Mouse (Mus musculus): Measurements from ENCODE around the gene Tm4sf19. TPM values are rescaled to one million over a fixed set of nuclear protein-coding genes. Genes with fewer than 3 reads are reported as not detected.
A peak's percentile ranks its signal among the peaks of the same experiment; 100 is the strongest.
"Not testable (repeated sequence)": the region's sequence is repeated elsewhere in the genome, so short reads cannot be mapped to it uniquely, and the experiment has no call there.

Tm4sf19 gene
- polyA plus RNA-seq, 1 experiment, result 0.83 TPM

DNA sequence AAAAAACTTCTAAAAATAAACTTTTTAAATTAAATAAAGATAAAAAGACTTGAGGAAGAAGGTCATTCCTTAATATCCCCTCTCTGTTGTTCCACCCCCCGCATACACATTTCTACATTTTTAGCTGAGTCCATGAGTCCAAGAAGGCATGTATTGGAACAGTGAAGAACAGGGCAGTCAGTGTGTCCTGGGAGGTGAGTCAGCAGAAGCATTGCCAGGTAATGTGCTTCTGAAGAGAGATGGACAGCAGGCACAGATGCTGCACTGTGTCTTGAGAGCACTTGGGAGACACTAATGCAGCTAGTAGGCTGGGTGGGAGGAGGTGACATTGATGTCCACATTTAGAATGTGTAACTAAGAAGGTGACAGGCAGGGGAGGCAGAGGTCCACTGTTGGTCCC, 37.0 kb downstream of the Tm4sf19 start:
- Histone ChIP-seq H3K27me3 (replicated peaks) (no peaks in the 10 kb centered on the region), H3K9me3 (no peaks in the 10 kb centered on the region), H3K4me3 (replicated peaks) (peak overlapping the region; percentile 77), H3K36me3 (replicated peaks; ENCODE audit: low read length) (peaks cover 65% of the 10 kb centered on the region), H3K4me1 (peaks cover 85% of the 10 kb centered on the region)
- no peak for TF ChIP-seq GATA1 (IDR thresholded peaks at IDR 0.05; ENCODE audit: borderline replicate concordance, low read length)
- no peak for TF ChIP-seq FLI1 (IDR thresholded peaks at IDR 0.05; ENCODE audit: low read length)

DNA sequence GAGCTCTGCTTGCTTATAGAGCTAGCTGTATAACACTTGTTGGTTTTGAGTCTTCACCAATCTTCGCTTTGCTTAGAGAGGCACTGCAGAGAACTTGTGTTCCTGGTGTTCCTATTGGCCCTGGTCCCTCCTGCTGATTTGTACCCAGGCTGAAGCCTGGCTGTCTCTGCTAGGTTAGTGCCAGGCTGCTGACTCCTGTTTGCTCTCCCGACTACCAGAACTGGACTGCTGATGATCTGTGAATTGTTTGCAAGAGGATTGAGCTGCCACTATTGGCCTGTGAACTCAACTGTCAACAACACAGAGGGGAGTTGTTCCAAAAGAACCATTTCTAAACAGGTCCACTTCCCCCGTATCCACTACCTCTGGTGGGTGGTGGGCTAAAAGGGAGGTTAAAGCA, 41.1 kb downstream of the Tm4sf19 start:
- Histone ChIP-seq H3K4me3 (replicated peaks) (no peak overlapping the region), H3K27me3 (replicated peaks) (no peaks in the 10 kb centered on the region), H3K36me3 (replicated peaks; ENCODE audit: low read length) (peaks cover 82% of the 10 kb centered on the region), H3K4me1 (peaks cover 84% of the 10 kb centered on the region), H3K9me3 (no peaks in the 10 kb centered on the region)
- TF ChIP-seq FLI1 (IDR thresholded peaks at IDR 0.05; ENCODE audit: low read length) (no peak), GATA1 (IDR thresholded peaks at IDR 0.05; ENCODE audit: borderline replicate concordance, low read length) (no peak)

GRCm38 (mm10) chr16:32444615-32445014, 44.3 kb downstream of the Tm4sf19 start:
- peaks cover 75% of the 10 kb centered on the region for H3K4me1 ChIP-seq
- peaks cover 74% of the 10 kb centered on the region for H3K36me3 ChIP-seq (replicated peaks; ENCODE audit: low read length)

DNA sequence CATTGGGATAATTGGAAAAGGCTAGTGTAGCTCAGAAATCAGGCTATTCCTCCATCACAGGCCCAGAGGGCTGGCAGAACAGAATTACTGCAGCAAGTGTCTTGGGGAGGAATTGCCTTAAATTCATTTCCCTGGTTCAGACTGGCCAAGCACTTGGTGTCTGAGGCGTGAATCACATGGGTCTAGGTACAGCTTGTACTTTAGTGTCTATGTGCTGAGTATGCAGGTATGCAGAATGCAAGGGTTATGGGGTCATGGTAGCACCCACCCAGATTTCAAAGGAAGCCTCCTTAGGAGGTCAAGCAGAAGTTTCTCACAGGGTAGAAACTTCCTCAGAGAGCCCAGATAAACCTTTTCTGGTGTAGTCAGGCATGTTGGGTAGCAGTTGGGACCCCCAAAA, 45.3 kb downstream of the Tm4sf19 start:
- H3K36me3 ChIP-seq (replicated peaks; ENCODE audit: low read length), result peaks cover 71% of the 10 kb centered on the region
- H3K27me3 ChIP-seq (replicated peaks), result no peaks in the 10 kb centered on the region
- no peak for TF ChIP-seq GATA1 (IDR thresholded peaks at IDR 0.05; ENCODE audit: borderline replicate concordance, low read length)
- TF ChIP-seq FLI1 (IDR thresholded peaks at IDR 0.05; ENCODE audit: low read length), result no peak
- H3K4me1 ChIP-seq, result peaks cover 73% of the 10 kb centered on the region
- no peaks in the 10 kb centered on the region for H3K9me3 ChIP-seq
- no peak overlapping the region for H3K4me3 ChIP-seq (replicated peaks)

More at GRCm38 (mm10) chr16:32444615-32445014, 44.3 kb downstream of the Tm4sf19 start:
- not testable (repeated sequence) for H3K27me3 ChIP-seq (replicated peaks); H3K4me3 ChIP-seq (replicated peaks); H3K9me3 ChIP-seq

GRCm38 (mm10) chr16:32446563-32447138, 46.3 kb downstream of the Tm4sf19 start:
- Histone ChIP-seq H3K27me3 (replicated peaks) (no peaks in the 10 kb centered on the region), H3K4me3 (replicated peaks) (no peak overlapping the region), H3K9me3 (no peaks in the 10 kb centered on the region), H3K4me1 (peaks cover 70% of the 10 kb centered on the region), H3K36me3 (replicated peaks; ENCODE audit: low read length) (peaks cover 71% of the 10 kb centered on the region)
- no peak for TF ChIP-seq FLI1 (IDR thresholded peaks at IDR 0.05; ENCODE audit: low read length)
- TF ChIP-seq GATA1 (IDR thresholded peaks at IDR 0.05; ENCODE audit: borderline replicate concordance, low read length), result no peak

DNA sequence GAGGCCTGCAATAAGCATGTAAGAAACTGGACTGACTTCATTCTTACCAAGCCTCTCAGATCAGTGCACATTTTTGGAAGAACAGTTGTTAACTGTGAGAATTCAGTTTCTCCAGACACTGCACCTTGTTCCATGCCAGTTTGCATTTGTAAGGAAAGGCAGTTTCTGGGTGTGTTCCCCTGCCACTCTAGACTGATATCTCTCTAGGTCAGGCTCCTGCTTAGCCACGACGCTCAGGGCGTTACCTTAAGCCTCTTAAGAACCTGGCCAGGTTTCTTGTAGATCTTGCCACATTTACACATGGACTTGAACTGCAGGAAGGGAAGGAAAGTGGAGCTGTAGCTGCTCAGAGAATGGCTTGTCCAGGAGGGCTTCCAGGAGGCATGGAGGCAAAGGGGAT, 49.4 kb downstream of the Tm4sf19 start:
- Histone ChIP-seq H3K4me3 (replicated peaks) (no peak overlapping the region), H3K27me3 (replicated peaks) (no peaks in the 10 kb centered on the region), H3K36me3 (replicated peaks; ENCODE audit: low read length) (peaks cover 82% of the 10 kb centered on the region), H3K9me3 (no peaks in the 10 kb centered on the region), H3K4me1 (peaks cover 58% of the 10 kb centered on the region)
- TF ChIP-seq FLI1 (IDR thresholded peaks at IDR 0.05; ENCODE audit: low read length), result no peak
- no peak for TF ChIP-seq GATA1 (IDR thresholded peaks at IDR 0.05; ENCODE audit: borderline replicate concordance, low read length)

DNA sequence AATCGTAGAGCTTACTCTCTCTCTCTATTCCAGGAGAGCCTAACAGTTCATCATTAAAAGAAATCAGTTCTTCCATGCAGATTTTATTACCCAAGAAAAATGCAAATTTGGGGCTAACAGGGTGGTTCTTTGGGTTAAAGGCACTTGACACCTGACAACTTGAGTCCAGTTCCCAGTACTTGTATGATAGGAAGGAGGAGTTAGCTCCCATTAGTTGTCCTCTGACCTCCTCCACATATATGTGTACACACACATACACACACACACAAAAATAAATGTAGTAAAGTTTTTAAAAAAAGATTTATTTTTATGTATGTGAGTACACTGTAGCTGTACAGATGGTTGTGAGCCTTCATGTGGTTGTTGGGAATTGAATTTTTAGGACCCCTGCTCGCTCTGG, 49.8 kb downstream of the Tm4sf19 start:
- H3K9me3 ChIP-seq, result no peaks in the 10 kb centered on the region
- peaks cover 86% of the 10 kb centered on the region for H3K36me3 ChIP-seq (replicated peaks; ENCODE audit: low read length)
- peaks cover 54% of the 10 kb centered on the region for H3K4me1 ChIP-seq
- H3K27me3 ChIP-seq (replicated peaks), result no peaks in the 10 kb centered on the region
- H3K4me3 ChIP-seq (replicated peaks), result no peak overlapping the region
- TF ChIP-seq GATA1 (IDR thresholded peaks at IDR 0.05; ENCODE audit: borderline replicate concordance, low read length) (no peak), FLI1 (IDR thresholded peaks at IDR 0.05; ENCODE audit: low read length) (no peak)

- H3K4me1 ChIP-seq, result peaks cover 37% of the 10 kb centered on the region
- H3K27me3 ChIP-seq (replicated peaks), result no peaks in the 10 kb centered on the region
- no peaks in the 10 kb centered on the region for H3K9me3 ChIP-seq
- no peak overlapping the region for H3K4me3 ChIP-seq (replicated peaks)
- TF ChIP-seq FLI1 (IDR thresholded peaks at IDR 0.05; ENCODE audit: low read length), result no peak
- TF ChIP-seq GATA1 (IDR thresholded peaks at IDR 0.05; ENCODE audit: borderline replicate concordance, low read length), result no peak
- H3K36me3 ChIP-seq (replicated peaks; ENCODE audit: low read length), result peaks cover 87% of the 10 kb centered on the region
Measured at GRCm38 (mm10) chr16:32453102-32453501, 52.8 kb downstream of the Tm4sf19 start.

DNA sequence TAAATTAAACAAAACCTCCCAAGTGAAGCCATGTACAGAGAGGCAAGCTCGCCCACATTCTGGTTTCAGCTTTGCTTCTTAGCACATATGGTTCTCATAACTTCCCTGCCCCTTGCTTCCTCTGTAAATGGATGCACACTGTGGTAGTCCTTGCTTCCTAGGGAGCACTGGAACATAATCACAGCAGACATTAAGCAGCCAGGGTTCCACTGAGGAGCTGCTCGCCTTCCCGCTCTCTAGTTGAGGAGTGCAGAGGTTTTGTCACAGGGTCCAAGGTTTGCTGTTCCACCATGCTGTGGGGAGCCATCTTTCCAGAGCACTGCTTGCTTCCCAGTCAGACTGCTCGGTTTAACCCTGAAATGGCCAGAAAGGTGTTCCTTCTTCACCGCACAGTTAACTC, 54.3 kb downstream of the Tm4sf19 start:
- TF ChIP-seq GATA1 (IDR thresholded peaks at IDR 0.05; ENCODE audit: borderline replicate concordance, low read length) (no peak), FLI1 (IDR thresholded peaks at IDR 0.05; ENCODE audit: low read length) (no peak)
- no peak overlapping the region for H3K4me3 ChIP-seq (replicated peaks)
- no peaks in the 10 kb centered on the region for H3K9me3 ChIP-seq
- H3K36me3 ChIP-seq (replicated peaks; ENCODE audit: low read length), result peaks cover 94% of the 10 kb centered on the region
- H3K27me3 ChIP-seq (replicated peaks), result no peaks in the 10 kb centered on the region
- peaks cover 31% of the 10 kb centered on the region for H3K4me1 ChIP-seq

- H3K9me3 ChIP-seq, result no peaks in the 10 kb centered on the region
- H3K4me1 ChIP-seq, result peaks cover 23% of the 10 kb centered on the region
- peaks cover 94% of the 10 kb centered on the region for H3K36me3 ChIP-seq (replicated peaks; ENCODE audit: low read length)
- H3K27me3 ChIP-seq (replicated peaks), result no peaks in the 10 kb centered on the region
- no peak for TF ChIP-seq FLI1 (IDR thresholded peaks at IDR 0.05; ENCODE audit: low read length)
- TF ChIP-seq GATA1 (IDR thresholded peaks at IDR 0.05; ENCODE audit: borderline replicate concordance, low read length), result no peak
- H3K4me3 ChIP-seq (replicated peaks), result no peak overlapping the region
Measured at GRCm38 (mm10) chr16:32456086-32456485, 55.8 kb downstream of the Tm4sf19 start.

DNA sequence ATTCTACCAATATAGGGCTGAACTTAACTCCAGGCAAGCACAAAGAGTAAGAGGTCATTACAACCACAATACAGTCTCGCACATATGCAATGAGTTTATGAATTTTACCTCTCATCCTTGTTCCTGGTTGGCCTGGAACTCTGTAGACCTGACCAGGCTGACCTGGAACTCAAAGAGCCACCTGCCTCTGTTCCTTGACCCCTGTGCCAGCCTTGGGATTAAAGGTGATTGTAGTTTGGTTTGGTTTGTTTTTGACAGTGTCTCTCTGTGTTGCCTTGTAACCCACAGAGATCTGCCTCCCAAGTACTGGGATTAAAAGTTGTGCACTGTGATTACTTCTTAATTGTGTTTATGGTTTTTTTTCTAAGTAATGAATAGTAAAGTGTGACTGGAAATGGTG, 56.5 kb downstream of the Tm4sf19 start:
- Histone ChIP-seq H3K36me3 (replicated peaks; ENCODE audit: low read length) (peaks cover 93% of the 10 kb centered on the region), H3K4me1 (peaks cover 18% of the 10 kb centered on the region), H3K27me3 (replicated peaks) (no peaks in the 10 kb centered on the region), H3K4me3 (replicated peaks) (no peak overlapping the region), H3K9me3 (no peaks in the 10 kb centered on the region)
- TF ChIP-seq FLI1 (IDR thresholded peaks at IDR 0.05; ENCODE audit: low read length) (no peak), GATA1 (IDR thresholded peaks at IDR 0.05; ENCODE audit: borderline replicate concordance, low read length) (no peak)

Other genes starting within 250 kb of the Tm4sf19 start
- gene Nrros, start 234.9 kb upstream of the Tm4sf19 start, polyA plus RNA-seq (2012; ENCODE audit: insufficient read depth, low replicate concordance), result 75.8 and 110 TPM in 2 replicates
- 1.3 TPM in 1 of 2 replicates, not detected in the other for gene Bex6, start 220.7 kb upstream of the Tm4sf19 start, polyA plus RNA-seq (2012; ENCODE audit: insufficient read depth, low replicate concordance)
- 0.95 and 2.2 TPM in 2 replicates for gene Fbxo45, start 153.3 kb upstream of the Tm4sf19 start, polyA plus RNA-seq (2012; ENCODE audit: insufficient read depth, low replicate concordance)
- 8.7 TPM in 1 of 2 replicates, not detected in the other for gene Wdr53, start 153.3 kb upstream of the Tm4sf19 start, polyA plus RNA-seq (2012; ENCODE audit: insufficient read depth, low replicate concordance)
- gene Smco1, start 129.0 kb upstream of the Tm4sf19 start, polyA plus RNA-seq (2012; ENCODE audit: insufficient read depth, low replicate concordance), result not detected in 2 replicates
- gene Rnf168, start 123.0 kb upstream of the Tm4sf19 start, polyA plus RNA-seq (2012; ENCODE audit: insufficient read depth, low replicate concordance), result 1.4 and 3.8 TPM in 2 replicates
- gene Ubxn7, start 68.2 kb upstream of the Tm4sf19 start, polyA plus RNA-seq (2012; ENCODE audit: insufficient read depth, low replicate concordance), result 0.23 TPM in 1 of 2 replicates, not detected in the other
- gene Tctex1d2, start 19.2 kb downstream of the Tm4sf19 start, polyA plus RNA-seq (2012; ENCODE audit: insufficient read depth, low replicate concordance), result not detected in 2 replicates
- gene Pcyt1a, start 30.4 kb downstream of the Tm4sf19 start, polyA plus RNA-seq (2012; ENCODE audit: insufficient read depth, low replicate concordance), result 14.2 and 47.1 TPM in 2 replicates
- gene Slc51a, start 87.4 kb downstream of the Tm4sf19 start, polyA plus RNA-seq (2012; ENCODE audit: insufficient read depth, low replicate concordance), result not detected in 2 replicates
- gene Zdhhc19, start 95.8 kb downstream of the Tm4sf19 start, polyA plus RNA-seq (2012; ENCODE audit: insufficient read depth, low replicate concordance), result 0.20 TPM in 1 of 2 replicates, not detected in the other
- gene Tfrc, start 208.4 kb downstream of the Tm4sf19 start, polyA plus RNA-seq (2012; ENCODE audit: insufficient read depth, low replicate concordance), result 1.3 and 4.3 TPM in 2 replicates
- gene Tnk2, start 243.4 kb downstream of the Tm4sf19 start, polyA plus RNA-seq (2012; ENCODE audit: insufficient read depth, low replicate concordance), result 230 and 1,256 TPM in 2 replicates

Data from megakaryocyte, embryonic 14.5 days (primary cell).